Mouse (Mus musculus): ENCODE data around the gene Caln1. TPM values are rescaled to one million over a fixed set of nuclear protein-coding genes. Genes with fewer than 3 reads are reported as not detected.

Caln1 gene
- total and polyA plus RNA-seq, 3 experiments: not detected

DNA sequence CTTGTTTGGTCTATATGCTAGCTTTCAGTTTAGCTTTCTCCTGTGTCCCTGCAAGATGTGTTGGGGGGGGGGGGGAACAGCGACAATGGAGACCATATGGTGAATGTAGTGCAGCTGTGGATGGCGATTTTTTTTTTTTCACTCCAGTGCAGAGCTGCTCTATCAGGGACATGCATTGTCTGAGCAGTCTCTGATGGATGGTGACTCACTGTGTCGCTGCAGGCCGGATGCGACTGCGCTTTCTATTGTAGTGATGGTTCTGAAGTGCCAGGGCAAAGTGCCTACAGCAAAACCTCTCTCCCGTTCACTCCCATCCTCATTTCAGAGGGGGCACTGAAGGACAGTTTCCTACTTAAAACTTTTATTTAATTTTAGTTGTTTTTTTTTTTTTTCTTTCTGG, 250.8 kb downstream of the Caln1 start:
- H3K36me3 ChIP-seq (ENCODE audit: control insufficient read depth in 1 of 2, insufficient read depth in 2 of 2, low read length in 2 of 2): no peaks in the 10 kb centered on the region
- H3K27me3 ChIP-seq (ENCODE audit: control insufficient read depth in 1 of 2, insufficient read depth in 2 of 2, low read length in 2 of 2): no peaks in the 10 kb centered on the region
- DNase-seq (ENCODE audit: low read depth, low spot score): no peak
- TF ChIP-seq ETS1 (IDR thresholded peaks at IDR 0.05; ENCODE audit: low read depth, low read length) (no peak), USF2 (IDR thresholded peaks at IDR 0.05; ENCODE audit: borderline replicate concordance in 1 of 2, insufficient read depth in 1 of 2, low read depth in 1 of 2, low read length in 2 of 2) (no peak), TCF12 (IDR thresholded peaks at IDR 0.05; ENCODE audit: low read depth, low read length) (no peak), TBP (IDR thresholded peaks at IDR 0.05; ENCODE audit: low read depth, low read length) (no peak), POLR2AphosphoS5 (IDR thresholded peaks at IDR 0.05; ENCODE audit: borderline replicate concordance, low read depth, low read length) (no peak), MAZ (IDR thresholded peaks at IDR 0.05; ENCODE audit: low read depth, low read length) (no peak), CHD2 (IDR thresholded peaks at IDR 0.05; ENCODE audit: low read length) (no peak), MAX (IDR thresholded peaks at IDR 0.05; ENCODE audit: low read length) (no peak), HCFC1 (IDR thresholded peaks at IDR 0.05; ENCODE audit: low read depth, low read length) (no peak), SMC3 (IDR thresholded peaks at IDR 0.05; ENCODE audit: low read depth, low read length) (no peak), TAL1 (IDR thresholded peaks at IDR 0.05; ENCODE audit: low read length) (no peak), EP300 (IDR thresholded peaks at IDR 0.05; ENCODE audit: low read depth in 1 of 2, low read length in 2 of 2) (no peak), POLR2AphosphoS2 (IDR thresholded peaks at IDR 0.05; ENCODE audit: low read length) (no peak), SIN3A (IDR thresholded peaks at IDR 0.05; ENCODE audit: low read length) (no peak), UBTF (IDR thresholded peaks at IDR 0.05; ENCODE audit: borderline replicate concordance, insufficient read depth, low read depth, low read length) (no peak), POLR2A (IDR thresholded peaks at IDR 0.05; ENCODE audit: control insufficient read depth in 1 of 2, insufficient read depth in 1 of 2, low read depth in 1 of 2, low read length in 2 of 2, poor library complexity in 1 of 2) (no peak), MYC (IDR thresholded peaks at IDR 0.05; ENCODE audit: low read depth, low read length) (no peak), USF1 (IDR thresholded peaks at IDR 0.05; ENCODE audit: low read depth, low read length) (no peak), ZMIZ1 (IDR thresholded peaks at IDR 0.05; ENCODE audit: low read depth, low read length) (no peak), MAFK (IDR thresholded peaks at IDR 0.05; ENCODE audit: borderline replicate concordance, low read depth, low read length) (no peak)
- no peaks in the 10 kb centered on the region for H3K79me2 ChIP-seq (ENCODE audit: control insufficient read depth, insufficient read depth, low read length, poor library complexity)
- H3K9me3 ChIP-seq (replicated peaks; ENCODE audit: insufficient read depth, low read length): no peaks in the 10 kb centered on the region
- no peaks in the 10 kb centered on the region for H3K4me1 ChIP-seq (ENCODE audit: control insufficient read depth in 1 of 2, insufficient read depth in 2 of 2, low read length in 2 of 2)
- no peak overlapping the region for H3K27ac ChIP-seq (ENCODE audit: control insufficient read depth, low read depth, low read length)
- H3K9ac ChIP-seq (ENCODE audit: control insufficient read depth, low read depth, low read length, poor library complexity, severe bottlenecking): no peak overlapping the region
- H3K4me3 ChIP-seq (ENCODE audit: control insufficient read depth in 1 of 2, insufficient read depth in 1 of 2, low read depth in 2 of 2, low read length in 2 of 2): no peak overlapping the region

DNA sequence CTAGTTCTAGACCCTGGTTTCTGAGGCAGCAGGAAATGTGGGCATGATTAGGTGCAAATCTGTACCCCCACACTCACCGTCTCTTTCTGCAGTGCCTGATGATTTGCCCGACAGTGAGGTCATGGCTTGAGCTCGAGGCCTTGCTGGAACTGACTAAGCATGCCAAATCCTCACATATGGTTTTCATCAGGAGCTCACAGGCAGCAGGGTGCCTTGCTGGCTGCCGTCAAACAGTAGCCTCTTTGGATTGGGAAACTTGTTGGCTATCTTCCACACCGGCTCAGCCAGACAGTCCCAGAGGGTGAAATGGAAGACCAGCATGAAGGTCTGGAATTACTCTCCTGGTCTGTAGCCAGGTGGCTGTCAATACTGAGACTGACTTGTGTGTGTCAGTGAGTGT, 254.0 kb downstream of the Caln1 start:
- Histone ChIP-seq H3K79me2 (ENCODE audit: control insufficient read depth, insufficient read depth, low read length, poor library complexity) (no peaks in the 10 kb centered on the region), H3K9ac (ENCODE audit: control insufficient read depth, low read depth, low read length, poor library complexity, severe bottlenecking) (no peak overlapping the region), H3K27ac (ENCODE audit: control insufficient read depth, low read depth, low read length) (no peak overlapping the region), H3K9me3 (replicated peaks; ENCODE audit: insufficient read depth, low read length) (no peaks in the 10 kb centered on the region), H3K4me1 (ENCODE audit: control insufficient read depth in 1 of 2, insufficient read depth in 2 of 2, low read length in 2 of 2) (no peaks in the 10 kb centered on the region), H3K27me3 (ENCODE audit: control insufficient read depth in 1 of 2, insufficient read depth in 2 of 2, low read length in 2 of 2) (no peaks in the 10 kb centered on the region), H3K4me3 (ENCODE audit: control insufficient read depth in 1 of 2, insufficient read depth in 1 of 2, low read depth in 2 of 2, low read length in 2 of 2) (no peak overlapping the region), H3K36me3 (ENCODE audit: control insufficient read depth in 1 of 2, insufficient read depth in 2 of 2, low read length in 2 of 2) (no peaks in the 10 kb centered on the region)
- DNase-seq (ENCODE audit: low read depth, low spot score): no peak
- no peak for TF ChIP-seq BHLHE40 (IDR thresholded peaks at IDR 0.05; ENCODE audit: borderline replicate concordance, low read depth, low read length)
- TF ChIP-seq TBP (IDR thresholded peaks at IDR 0.05; ENCODE audit: low read depth, low read length): no peak
- TF ChIP-seq MYC (IDR thresholded peaks at IDR 0.05; ENCODE audit: low read depth, low read length): no peak
- TF ChIP-seq SIN3A (IDR thresholded peaks at IDR 0.05; ENCODE audit: low read length): no peak
